Mouse (Mus musculus) C2C12 (cell line): Measurements from ENCODE around the gene Xlr3a.

Experiments used
- CEBPB ChIP-seq: IDR thresholded peaks from one replicate; pipeline ENCODE4 v1.6.1; 2011; ENCODE audit warnings: low read depth, mild to moderate bottlenecking, control low read depth, moderate library complexity
- CTCF ChIP-seq: IDR thresholded peaks from one replicate; pipeline ENCODE4 v1.5.1; 2011; ENCODE audit not compliant: control insufficient read depth, insufficient read depth, insufficient read length
- MYOD1 ChIP-seq: IDR thresholded peaks from one replicate; pipeline ENCODE4 v1.6.1; 2011; ENCODE audit warnings: low read depth; ENCODE audit not compliant: control insufficient read depth, insufficient read length
- MYOG ChIP-seq: IDR thresholded peaks from one replicate; pipeline ENCODE4 v1.6.1; 2011; ENCODE audit not compliant: control insufficient read depth, insufficient read length; ENCODE audit errors: extremely low read depth
- USF1 ChIP-seq: IDR thresholded peaks from one replicate; pipeline ENCODE4 v1.6.1; 2011; ENCODE audit warnings: low read depth, mild to moderate bottlenecking, control low read depth, moderate library complexity

GRCm38 (mm10) chrX:73039666-73040065 is 57.2 kb downstream of the Xlr3a start:
- TF ChIP-seq CTCF (no peak), MYOD1 (no peak), USF1 (no peak), CEBPB (no peak), MYOG (no peak)
